Comparison of ENCODE assay signal across 15 mouse cellular contexts in genomic region chr2:135553031-135553430, GRCm38 (mm10).
A peak's percentile ranks its signal among the peaks of the same experiment; 100 is the strongest.
DNase-seq lines count a peak whose midpoint lies in the region; ATAC-seq and TF ChIP-seq lines count a peak whose summit lies in the region.
"Had no signal": no experiment of that assay in that cellular context is flagged by ENCODE, and none has a peak within 500 bp of the region (broad histone marks: within the 10 kb centered on the region; RNA-seq: fewer than 3 reads in every experiment).

No protein-coding gene starts in this region.

- no peak overlapping the region for H3K27ac ChIP-seq in heart, postnatal 0 days (ENCODE audit: low read depth)
- H3K27ac ChIP-seq in liver, adult 2 months (replicated peaks; ENCODE audit: insufficient read depth, low read depth, low read length) = no peak overlapping the region
- no peak overlapping the region for H3K27ac ChIP-seq in liver, embryonic 12.5 days
- H3K27ac ChIP-seq in ES-Bruce4 (ENCODE audit: insufficient read depth, low read length) = no peak overlapping the region
- H3K27ac ChIP-seq: forebrain, embryonic 13.5 days; midbrain, embryonic 12.5 days; stomach, embryonic 15.5 days had no signal

- intact Hi-C loops in heart, postnatal 10 days (cut with DNase I) = no loop called here

- H3K9ac ChIP-seq in heart, postnatal 0 days (replicated peaks; ENCODE audit: low read depth, low read length) = no peak overlapping the region
- H3K9ac ChIP-seq in liver, adult 2 months (ENCODE audit: low read depth, low read length) = no peak overlapping the region
- no peak overlapping the region for H3K9ac ChIP-seq in liver, embryonic 12.5 days
- no peak overlapping the region for H3K9ac ChIP-seq in ES-Bruce4 (ENCODE audit: low read depth, poor library complexity, severe bottlenecking)
- H3K9ac ChIP-seq: forebrain, embryonic 13.5 days; midbrain, embryonic 12.5 days; stomach, embryonic 15.5 days had no signal

- no peak for TF ChIP-seq EP300 in heart, postnatal 0 days (IDR thresholded peaks at IDR 0.05; ENCODE audit: low read depth)
- no peak for TF ChIP-seq EP300 in ES-Bruce4 (IDR thresholded peaks at IDR 0.05; ENCODE audit: insufficient read depth, low read depth, low read length)

- ATAC-seq in heart, postnatal 0 days (ENCODE audit: insufficient read depth, low read depth) = no peak
- no peak for ATAC-seq in liver, embryonic 12.5 days
- ATAC-seq: forebrain, embryonic 13.5 days had no signal

- H3K4me2 ChIP-seq in heart, postnatal 0 days (ENCODE audit: low read depth, low read length) = no peak overlapping the region
- H3K4me2 ChIP-seq in liver, embryonic 12.5 days = no peak overlapping the region
- H3K4me2 ChIP-seq: forebrain, embryonic 13.5 days; midbrain, embryonic 12.5 days; stomach, embryonic 15.5 days had no signal

- WGBS in heart, postnatal 0 days = 41% methylated on average over 3 of the region's 3 CpGs
- WGBS in liver, adult 2 months = 37% methylated on average over 3 of the region's 3 CpGs
- 26% methylated on average over 3 of the region's 3 CpGs for WGBS in liver, embryonic 12.5 days (ENCODE audit: insufficient replicate concordance)

- no peaks in the 10 kb centered on the region for H3K27me3 ChIP-seq in heart, postnatal 0 days (ENCODE audit: control insufficient read depth, insufficient read depth, low read length)
- H3K27me3 ChIP-seq in liver, adult 2 months (ENCODE audit: control insufficient read depth, insufficient read depth, low read length) = no peaks in the 10 kb centered on the region
- no peaks in the 10 kb centered on the region for H3K27me3 ChIP-seq in liver, embryonic 12.5 days (replicated peaks)
- H3K27me3 ChIP-seq in ES-Bruce4 (ENCODE audit: control insufficient read depth, insufficient read depth, low read length, poor library complexity, severe bottlenecking) = no peaks in the 10 kb centered on the region
- H3K27me3 ChIP-seq: forebrain, embryonic 13.5 days; midbrain, embryonic 12.5 days; stomach, embryonic 15.5 days had no signal

- no peaks in the 10 kb centered on the region for H3K4me1 ChIP-seq in heart, postnatal 0 days (ENCODE audit: control insufficient read depth, insufficient read depth)
- H3K4me1 ChIP-seq in liver, adult 2 months (ENCODE audit: control insufficient read depth, insufficient read depth, low read length) = no peaks in the 10 kb centered on the region
- H3K4me1 ChIP-seq in liver, embryonic 12.5 days = no peaks in the 10 kb centered on the region
- no peaks in the 10 kb centered on the region for H3K4me1 ChIP-seq in ES-Bruce4 (ENCODE audit: control insufficient read depth, insufficient read depth, low read length)
- H3K4me1 ChIP-seq: forebrain, embryonic 13.5 days; midbrain, embryonic 12.5 days; stomach, embryonic 15.5 days had no signal

- DNase-seq in heart, postnatal 0 days (ENCODE audit: low spot score) = no peak
- DNase-seq in heart, postnatal 10 days = no peak
- no peak for DNase-seq in liver, adult 2 months (ENCODE audit: extremely low read depth, low read depth, low spot score)
- peak; percentile 60 for DNase-seq in ZHBTc4 (ENCODE audit: low read depth, low spot score)
- no peak for DNase-seq in yolk sac, embryonic 10.5 days (ENCODE audit: low spot score)
- DNase-seq in embryo, embryonic 11 days = no peak
- DNase-seq: cerebellum, adult 2 months; heart, adult 18-20 months; heart, postnatal 14 days; thymus, postnatal 14 days had no signal

- no peaks in the 10 kb centered on the region for H3K79me2 ChIP-seq in liver, adult 2 months (ENCODE audit: control insufficient read depth, insufficient read depth, low read length)

- H3K9me3 ChIP-seq in heart, postnatal 0 days (replicated peaks; ENCODE audit: control insufficient read depth, low read length) = 0 out of 2 replicates have a peak, but pooled peaks cover 3% of the 10 kb centered on the region
- H3K9me3 ChIP-seq in liver, embryonic 12.5 days (replicated peaks) = peaks cover under 1% of the 10 kb centered on the region; the same call in 1 of the 2 replicates
- peaks cover 10% of the 10 kb centered on the region for H3K9me3 ChIP-seq in ES-Bruce4 (replicated peaks; ENCODE audit: control insufficient read depth, insufficient read depth, low read length, poor library complexity, severe bottlenecking)
- H3K9me3 ChIP-seq: forebrain, embryonic 13.5 days; midbrain, embryonic 12.5 days; stomach, embryonic 15.5 days had no signal

- TF ChIP-seq CTCF in heart, postnatal 0 days (IDR thresholded peaks at IDR 0.05; ENCODE audit: low read depth) = peak; percentile 40
- peak; percentile 26; the same call in 1 of the 2 replicates for TF ChIP-seq CTCF in liver, adult 2 months (IDR thresholded peaks at IDR 0.05; ENCODE audit: low read depth, low read length)
- TF ChIP-seq CTCF in ES-Bruce4 (IDR thresholded peaks at IDR 0.05; ENCODE audit: low read depth, low read length) = peak; percentile 62

- no peaks in the 10 kb centered on the region for H3K36me3 ChIP-seq in heart, postnatal 0 days (replicated peaks; ENCODE audit: control insufficient read depth, insufficient read depth, low read length)
- H3K36me3 ChIP-seq in liver, adult 2 months (ENCODE audit: control insufficient read depth, insufficient read depth, low read length) = no peaks in the 10 kb centered on the region
- no peaks in the 10 kb centered on the region for H3K36me3 ChIP-seq in liver, embryonic 12.5 days
- H3K36me3 ChIP-seq in ES-Bruce4 (ENCODE audit: control insufficient read depth, insufficient read depth, low read length, poor library complexity, severe bottlenecking) = no peaks in the 10 kb centered on the region
- H3K36me3 ChIP-seq: midbrain, embryonic 12.5 days; stomach, embryonic 15.5 days had no signal

- no peak for TF ChIP-seq POLR2A in liver, adult 2 months (IDR thresholded peaks at IDR 0.05; ENCODE audit: extremely low read depth, insufficient read depth, low read length)
- TF ChIP-seq POLR2A in ES-Bruce4 (IDR thresholded peaks at IDR 0.05; ENCODE audit: insufficient read depth, low read length) = no peak

- no peak overlapping the region for H3K4me3 ChIP-seq in heart, postnatal 0 days (ENCODE audit: low read depth, low read length)
- no peak overlapping the region for H3K4me3 ChIP-seq in liver, adult 2 months (ENCODE audit: insufficient read depth, low read depth, low read length)
- H3K4me3 ChIP-seq in liver, embryonic 12.5 days = no peak overlapping the region
- no peak overlapping the region for H3K4me3 ChIP-seq in ES-Bruce4 (ENCODE audit: low read depth, low read length)
- H3K4me3 ChIP-seq: forebrain, embryonic 13.5 days; midbrain, embryonic 12.5 days; stomach, embryonic 15.5 days had no signal
